Mouse (Mus musculus) thymus, adult 2 months (tissue): Measurements from ENCODE around the gene Creld1.

Experiments
- CTCF ChIP-seq: fragments of 200-500 bp; IDR thresholded peaks from 2 replicates; pipeline ENCODE4 v1.5.1; 2012; ENCODE audit warnings: mild to moderate bottlenecking, control low read depth, low read length, moderate library complexity, borderline replicate concordance; ENCODE audit not compliant: control insufficient read depth, poor library complexity, insufficient read depth; ENCODE audit errors: extremely low read depth
- POLR2A ChIP-seq: fragments of 200-500 bp; IDR thresholded peaks from 2 replicates; pipeline ENCODE4 v1.6.1; 2012; ENCODE audit warnings: mild to moderate bottlenecking, low read length, control low read depth, moderate library complexity; ENCODE audit not compliant: control insufficient read depth, poor library complexity, insufficient read depth; ENCODE audit errors: extremely low read depth

DNA sequence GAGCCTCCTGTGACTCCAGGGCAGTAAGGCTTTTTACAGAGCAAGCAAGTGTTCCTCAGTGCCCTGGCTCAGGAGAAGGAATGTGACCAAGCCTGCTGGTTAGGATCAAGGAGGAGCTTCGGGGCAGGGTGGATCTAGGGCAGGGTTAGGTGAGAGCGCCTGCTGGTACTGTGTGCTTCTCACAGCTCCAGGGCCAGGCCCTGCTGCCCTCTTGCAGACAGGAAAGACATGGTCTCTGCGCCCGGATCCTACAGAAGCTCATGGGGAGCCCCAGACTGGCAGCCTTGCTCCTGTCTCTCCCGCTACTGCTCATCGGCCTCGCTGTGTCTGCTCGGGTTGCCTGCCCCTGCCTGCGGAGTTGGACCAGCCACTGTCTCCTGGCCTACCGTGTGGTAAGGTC is 24.5 kb upstream of the Creld1 start:
- TF ChIP-seq CTCF (no peak), POLR2A (no peak)
